ENCODE assay signal across 8 mouse cellular contexts in the genomic region with DNA sequence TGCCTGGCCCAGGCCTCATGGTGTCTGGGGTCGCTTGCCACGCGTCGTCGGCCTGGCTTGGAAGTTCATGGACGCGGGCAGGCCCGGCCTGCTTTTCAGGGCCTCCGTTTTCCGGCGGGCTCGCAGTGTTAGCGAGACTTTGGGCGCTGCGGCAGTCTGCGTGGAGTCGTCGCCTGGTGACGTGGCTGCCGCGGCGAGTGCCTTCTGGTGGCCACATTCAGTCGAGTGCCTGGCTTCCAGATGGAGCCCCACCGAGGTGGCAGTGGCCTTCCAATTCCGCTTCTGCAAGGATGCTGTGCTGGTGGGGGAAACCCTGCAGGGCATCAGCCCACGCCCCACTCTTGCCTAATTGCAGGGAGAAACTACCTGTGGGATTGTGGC.
DNase-seq lines count a peak whose midpoint lies in the region; ATAC-seq and TF ChIP-seq lines count a peak whose summit lies in the region.
"Not testable (repeated sequence)": the region's sequence is repeated elsewhere in the genome, so short reads cannot be mapped to it uniquely, and the experiment has no call there.

No protein-coding gene starts in this region.

- not testable (repeated sequence) for H3K4me1 ChIP-seq in cerebellum, adult 2 months (ENCODE audit: control insufficient read depth, insufficient read depth, low read length); forebrain, embryonic 11.5 days (replicated peaks; ENCODE audit: control insufficient read depth, insufficient read depth, low read length); heart, embryonic 16.5 days (ENCODE audit: control insufficient read depth, insufficient read depth, low read length); kidney, embryonic 14.5 days (ENCODE audit: control insufficient read depth, insufficient read depth, low read length); liver, embryonic 14.5 days (replicated peaks; ENCODE audit: control insufficient read depth in 2 of 2, insufficient read depth in 2 of 2, low read length in 1 of 2); midbrain, embryonic 12.5 days; spleen, adult 2 months (ENCODE audit: control insufficient read depth, insufficient read depth, insufficient read length)

- H3K9me3 ChIP-seq in forebrain, embryonic 11.5 days (ENCODE audit: control insufficient read depth, low read length); heart, embryonic 16.5 days (replicated peaks; ENCODE audit: control insufficient read depth, low read length); kidney, embryonic 14.5 days (ENCODE audit: control insufficient read depth, low read length); liver, embryonic 14.5 days (ENCODE audit: control insufficient read depth, low read length): not testable (repeated sequence)
- H3K9me3 ChIP-seq in midbrain, embryonic 12.5 days, result 0 out of 2 replicates have a peak, but pooled peaks cover 14% of the 10 kb centered on the region

- H3K9ac ChIP-seq in forebrain, embryonic 11.5 days (ENCODE audit: low read length), result peak overlapping the region; percentile 65
- peak overlapping the region; percentile 80 for H3K9ac ChIP-seq in heart, embryonic 16.5 days (ENCODE audit: low read length)
- H3K9ac ChIP-seq in kidney, embryonic 14.5 days (ENCODE audit: low read depth, low read length), result peak overlapping the region; percentile 70
- peak overlapping the region; percentile 61 for H3K9ac ChIP-seq in liver, embryonic 14.5 days (replicated peaks)
- peak overlapping the region; percentile 46; the same call in 1 of the 2 replicates for H3K9ac ChIP-seq in midbrain, embryonic 12.5 days (replicated peaks)

- WGBS in cerebellum, adult 2 months, result 25% methylated on average over 26 of the region's 26 CpGs
- WGBS in forebrain, embryonic 11.5 days, result 30% methylated on average over 25 of the region's 26 CpGs
- 22% methylated on average over 26 of the region's 26 CpGs for WGBS in heart, embryonic 16.5 days
- 29% methylated on average over 26 of the region's 26 CpGs for WGBS in kidney, embryonic 14.5 days
- 21% methylated on average over 26 of the region's 26 CpGs for WGBS in liver, embryonic 14.5 days (ENCODE audit: insufficient replicate concordance)
- WGBS in midbrain, embryonic 12.5 days, result 30% methylated on average over 26 of the region's 26 CpGs
- WGBS in spleen, adult 2 months, result 33% methylated on average over 26 of the region's 26 CpGs

- not testable (repeated sequence) for H3K36me3 ChIP-seq in forebrain, embryonic 11.5 days (ENCODE audit: control insufficient read depth, insufficient read depth, low read length); heart, embryonic 16.5 days (ENCODE audit: control insufficient read depth, insufficient read depth); kidney, embryonic 14.5 days (ENCODE audit: control insufficient read depth, insufficient read depth, low read length); liver, embryonic 14.5 days (replicated peaks; ENCODE audit: control insufficient read depth, insufficient read depth, low read depth); midbrain, embryonic 12.5 days; spleen, adult 2 months (ENCODE audit: control insufficient read depth, insufficient read depth, low read length)

- H3K4me3 ChIP-seq in cerebellum, adult 2 months (replicated peaks; ENCODE audit: insufficient read depth, low read depth, low read length), result peak overlapping the region; percentile 61
- H3K4me3 ChIP-seq in forebrain, embryonic 11.5 days (ENCODE audit: low read depth, low read length), result peak overlapping the region; percentile 36
- H3K4me3 ChIP-seq in heart, embryonic 16.5 days (ENCODE audit: low read length), result peak overlapping the region; percentile 65
- peak overlapping the region; percentile 47 for H3K4me3 ChIP-seq in kidney, embryonic 14.5 days (ENCODE audit: low read length)
- peak overlapping the region; percentile 54 to 60 for H3K4me3 ChIP-seq in liver, embryonic 14.5 days (ENCODE audit: insufficient read depth in 1 of 2, low read depth in 2 of 2, low read length in 2 of 2)
- H3K4me3 ChIP-seq in midbrain, embryonic 12.5 days, result peak overlapping the region; percentile 44
- peak overlapping the region; percentile 69 for H3K4me3 ChIP-seq in spleen, adult 2 months (ENCODE audit: extremely low read depth, insufficient read depth, insufficient read length)

- not testable (repeated sequence) for H3K27ac ChIP-seq in cerebellum, adult 2 months (ENCODE audit: insufficient read depth, low read length); forebrain, embryonic 11.5 days (ENCODE audit: low read depth, low read length); heart, embryonic 16.5 days (ENCODE audit: low read length); kidney, embryonic 14.5 days (ENCODE audit: low read depth, low read length); liver, embryonic 14.5 days; midbrain, embryonic 12.5 days (replicated peaks); spleen, adult 2 months (ENCODE audit: insufficient read depth, low read length)

- peak; percentile 57 for DNase-seq in CD4-positive, CD25-positive, alpha-beta regulatory T cell, adult 2 months (ENCODE audit: low read depth, low spot score)
- DNase-seq in cerebellum, adult 2 months, result peak in 1 of 2 experiments; percentile 7
- DNase-seq in forebrain, embryonic 11.5 days (ENCODE audit: low spot score), result peak; percentile 59
- not testable (repeated sequence) for DNase-seq in liver, embryonic 14.5 days (ENCODE audit: low read depth in 3 of 3, low spot score in 3 of 3); spleen, adult 2 months (ENCODE audit: low read depth in 1 of 2, low spot score in 2 of 2)

- not testable (repeated sequence) for TF ChIP-seq POLR2A in cerebellum, adult 2 months (IDR thresholded peaks at IDR 0.05; ENCODE audit: borderline replicate concordance, insufficient read depth, low read length); spleen, adult 2 months (IDR thresholded peaks at IDR 0.05; ENCODE audit: low read depth, low read length)

- peak overlapping the region; percentile 58 for H3K4me2 ChIP-seq in forebrain, embryonic 11.5 days (ENCODE audit: low read depth, low read length, severe bottlenecking)
- H3K4me2 ChIP-seq in heart, embryonic 16.5 days (ENCODE audit: low read depth, low read length), result peak overlapping the region; percentile 76
- H3K4me2 ChIP-seq in kidney, embryonic 14.5 days (replicated peaks; ENCODE audit: low read depth, low read length), result peak overlapping the region; percentile 68
- peak overlapping the region; percentile 70 for H3K4me2 ChIP-seq in liver, embryonic 14.5 days (ENCODE audit: low read depth)
- H3K4me2 ChIP-seq in midbrain, embryonic 12.5 days (replicated peaks), result peak overlapping the region; percentile 58

- ATAC-seq in forebrain, embryonic 11.5 days (replicated peaks; ENCODE audit: low FRiP score), result peak; percentile 65
- ATAC-seq in heart, embryonic 16.5 days (replicated peaks; ENCODE audit: extremely low read depth, insufficient read depth, low FRiP score); midbrain, embryonic 12.5 days (ENCODE audit: low FRiP score, low read depth): not testable (repeated sequence)
- ATAC-seq in kidney, embryonic 14.5 days (ENCODE audit: low FRiP score, low TSS enrichment), result peak; percentile 39; the same call in 1 of the 2 replicates
- ATAC-seq in liver, embryonic 14.5 days (ENCODE audit: insufficient read depth), result peak; percentile 26; the same call in 1 of the 2 replicates

- not testable (repeated sequence) for TF ChIP-seq CTCF in cerebellum, adult 2 months (IDR thresholded peaks at IDR 0.05; ENCODE audit: borderline replicate concordance, insufficient read depth, low read depth, low read length); liver, embryonic 14.5 days (IDR thresholded peaks at IDR 0.05; ENCODE audit: low read depth); spleen, adult 2 months (IDR thresholded peaks at IDR 0.05; ENCODE audit: extremely low read depth, insufficient read depth, insufficient read length, insufficient replicate concordance)

- TF ChIP-seq EP300 in liver, embryonic 14.5 days (IDR thresholded peaks at IDR 0.05; ENCODE audit: low read depth), result not testable (repeated sequence)

- not testable (repeated sequence) for H3K27me3 ChIP-seq in cerebellum, adult 2 months (ENCODE audit: control insufficient read depth, insufficient read depth, low read length); forebrain, embryonic 11.5 days (ENCODE audit: control insufficient read depth, insufficient read depth, low read length); heart, embryonic 16.5 days (ENCODE audit: control insufficient read depth, insufficient read depth, low read length); kidney, embryonic 14.5 days (ENCODE audit: control insufficient read depth, insufficient read depth, low read length); liver, embryonic 14.5 days (ENCODE audit: control insufficient read depth, insufficient read depth, low read length); midbrain, embryonic 12.5 days; spleen, adult 2 months (ENCODE audit: control insufficient read depth, insufficient read depth, low read length)
